Mouse (Mus musculus): ENCODE results near the gene Spag17.

Gene Spag17

GRCm38 (mm10) chr3:99959805-99960485 lies 74.7 kb downstream of the Spag17 start:
- no peak for DNase-seq (ENCODE audit: low read depth in 2 of 2, low spot score in 2 of 2)

GRCm38 (mm10) chr3:99964345-99964744 lies 79.1 kb downstream of the Spag17 start:
- DNase-seq (ENCODE audit: low read depth in 2 of 2, low spot score in 2 of 2) = no peak

DNA sequence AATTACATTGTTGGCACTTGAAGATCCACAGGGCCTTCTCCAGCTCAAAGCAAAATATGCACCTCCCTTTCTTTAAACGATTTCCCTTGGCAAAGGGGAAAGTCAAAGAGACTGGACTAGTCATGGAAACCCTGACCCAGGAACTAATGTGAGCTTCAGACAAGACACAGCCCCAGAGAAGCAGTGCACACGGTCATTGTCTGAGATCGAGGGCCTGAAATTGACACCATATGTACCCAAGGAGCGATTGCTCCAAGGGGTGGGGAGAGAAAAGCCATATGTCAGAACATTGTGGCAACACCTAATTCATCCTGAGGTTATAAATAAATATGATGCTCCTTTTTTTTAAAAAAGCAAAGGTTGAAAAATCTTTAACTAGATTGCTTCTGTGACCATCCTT lies 80.7 kb downstream of the Spag17 start:
- no peak for DNase-seq (ENCODE audit: low read depth in 2 of 2, low spot score in 2 of 2)

DNA sequence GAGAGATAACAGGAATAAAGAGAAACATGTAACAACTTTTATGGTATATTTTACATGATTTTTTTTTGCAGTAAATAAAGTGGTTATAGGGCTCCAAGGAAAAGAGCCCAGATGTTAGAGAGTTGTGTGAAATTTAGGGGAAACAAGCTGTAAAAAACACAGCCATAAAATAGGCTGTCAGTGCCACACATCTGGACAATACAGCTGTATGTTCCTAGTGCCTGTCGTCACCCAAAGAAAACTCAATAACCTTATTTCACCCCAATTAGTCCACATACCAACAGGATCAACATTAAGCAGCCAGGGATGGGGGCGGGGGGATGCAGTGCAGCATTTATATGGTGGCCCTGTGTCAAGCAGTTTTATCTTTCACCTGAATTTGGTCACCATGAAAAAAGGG lies 81.1 kb downstream of the Spag17 start:
- DNase-seq (ENCODE audit: low read depth in 2 of 2, low spot score in 2 of 2) = no peak

DNA sequence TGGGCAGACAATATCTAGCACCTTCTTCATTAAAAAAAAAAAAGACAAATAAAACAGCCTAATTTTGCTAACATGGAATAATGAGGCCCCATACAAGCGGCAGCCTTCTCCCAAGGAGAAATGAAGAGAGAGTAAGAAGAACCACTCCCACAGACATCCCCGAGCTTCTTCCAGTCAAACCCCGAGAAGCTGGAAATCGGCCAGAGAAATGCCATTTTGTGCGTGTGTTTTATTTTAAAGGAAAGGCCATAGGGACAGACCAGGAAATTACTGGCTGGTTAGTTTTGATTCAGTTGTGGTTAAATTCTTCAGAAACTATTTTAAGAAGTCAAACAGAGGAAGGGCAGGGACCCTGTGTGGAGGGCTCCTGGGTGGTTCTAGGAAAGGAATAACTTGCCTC lies 85.6 kb downstream of the Spag17 start:
- no peak for DNase-seq (ENCODE audit: low read depth in 2 of 2, low spot score in 2 of 2)

- DNase-seq (ENCODE audit: low read depth in 2 of 2, low spot score in 2 of 2) = no peak
Measured at GRCm38 (mm10) chr3:99981046-99981445, 95.8 kb downstream of the Spag17 start.

DNA sequence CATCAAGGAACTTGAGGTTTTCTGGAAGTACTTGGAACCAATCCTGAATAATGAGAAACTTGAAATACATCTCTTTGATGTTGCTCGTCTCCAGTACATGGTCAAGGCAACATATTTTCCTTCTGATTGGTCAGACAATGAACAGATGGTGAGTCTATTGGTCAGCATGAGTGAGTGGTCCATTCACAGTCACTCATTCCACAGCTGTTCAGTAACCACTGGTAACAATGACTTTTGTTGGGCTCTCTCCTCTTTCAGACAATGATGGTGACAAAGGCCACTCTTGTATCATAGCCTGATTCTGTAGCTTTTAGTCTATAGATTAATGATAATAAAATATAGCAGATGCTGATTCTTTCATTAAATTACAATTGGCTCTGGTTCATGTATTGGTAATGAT lies 119.5 kb downstream of the Spag17 start:
- DNase-seq (ENCODE audit: low read depth in 2 of 2, low spot score in 2 of 2) = no peak

DNA sequence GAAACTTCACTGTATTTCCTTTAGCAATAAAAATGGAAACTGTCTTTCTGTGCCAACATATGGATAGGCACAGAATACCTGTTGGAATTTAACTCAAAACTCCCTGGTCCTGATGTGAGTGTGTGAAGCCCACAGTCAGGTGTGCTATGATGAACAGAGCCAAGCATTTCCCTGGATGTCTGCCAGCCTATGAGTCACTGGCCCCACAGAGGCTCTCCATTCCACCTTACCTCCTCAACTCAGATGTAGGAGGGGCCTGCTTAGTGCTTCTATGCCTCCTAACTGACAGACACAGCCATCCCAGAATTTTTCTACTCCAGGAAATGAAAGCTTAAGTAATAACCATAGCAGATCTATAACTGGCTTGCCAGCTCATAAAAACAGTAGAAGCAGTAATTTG lies 124.6 kb downstream of the Spag17 start:
- DNase-seq (ENCODE audit: low read depth in 2 of 2, low spot score in 2 of 2) = no peak

DNA sequence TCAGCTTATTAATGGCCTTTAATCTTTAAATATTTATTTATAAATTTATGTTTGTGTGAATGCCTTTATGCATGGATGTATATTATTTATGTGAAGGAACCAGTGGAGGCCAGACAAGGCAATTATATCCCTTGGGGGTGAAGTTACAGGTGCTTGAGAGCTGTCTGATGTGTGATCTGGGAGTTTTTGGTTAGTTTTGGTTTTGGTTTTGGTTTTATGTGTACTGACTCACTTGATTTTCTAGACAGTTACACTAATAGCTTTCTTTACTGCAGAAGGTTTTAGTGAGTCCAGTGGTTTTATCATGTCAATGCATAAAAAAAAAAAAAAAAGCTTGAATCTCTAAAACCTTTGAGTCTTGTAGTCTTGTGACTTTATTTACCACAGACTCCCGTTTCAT lies 128.9 kb downstream of the Spag17 start:
- DNase-seq (ENCODE audit: low read depth in 2 of 2, low spot score in 2 of 2) = no peak

DNA sequence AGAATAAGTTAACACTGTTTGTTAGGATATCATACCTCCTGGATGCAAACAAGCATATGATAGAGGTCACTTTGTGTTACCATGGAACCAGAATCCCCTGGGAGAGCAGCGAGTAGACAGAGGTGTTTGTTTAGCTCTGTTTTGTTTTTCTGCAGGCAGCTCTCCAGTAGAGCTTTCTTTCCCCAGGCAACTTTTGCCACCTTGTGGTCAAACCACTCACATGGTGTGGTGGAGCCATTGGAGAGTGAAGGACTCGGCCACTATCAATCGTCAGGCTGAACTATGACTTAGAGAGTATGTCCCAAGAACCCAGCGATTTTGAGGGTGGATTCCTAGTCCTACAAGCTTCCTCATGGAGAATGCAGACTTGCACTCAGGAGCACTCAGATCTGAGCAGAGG lies 146.1 kb downstream of the Spag17 start:
- DNase-seq (ENCODE audit: low read depth in 2 of 2, low spot score in 2 of 2) = no peak

DNA sequence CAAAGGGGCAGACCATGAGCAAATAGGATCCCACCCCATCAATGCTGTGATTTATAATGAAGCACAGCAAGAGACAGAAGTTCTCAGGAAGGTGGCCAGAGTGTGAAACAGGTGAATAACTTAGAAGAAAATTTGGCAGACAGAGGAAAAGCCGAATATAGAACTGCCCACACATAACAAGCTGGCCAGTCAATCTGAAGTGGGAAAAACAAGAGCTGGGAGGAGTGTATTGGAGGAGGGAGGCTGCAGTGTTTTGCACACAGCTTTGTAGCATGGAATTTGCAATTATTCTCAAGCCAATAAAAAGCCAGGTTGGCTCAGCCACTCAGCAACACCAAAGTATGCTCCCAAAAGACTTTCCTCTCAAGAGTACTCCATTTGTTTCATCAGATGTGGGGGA lies 147.8 kb downstream of the Spag17 start:
- no peak for DNase-seq (ENCODE audit: low read depth in 2 of 2, low spot score in 2 of 2)

- no peak for DNase-seq (ENCODE audit: low read depth in 2 of 2, low spot score in 2 of 2)
Measured at GRCm38 (mm10) chr3:100034366-100034956, 149.3 kb downstream of the Spag17 start.

DNA sequence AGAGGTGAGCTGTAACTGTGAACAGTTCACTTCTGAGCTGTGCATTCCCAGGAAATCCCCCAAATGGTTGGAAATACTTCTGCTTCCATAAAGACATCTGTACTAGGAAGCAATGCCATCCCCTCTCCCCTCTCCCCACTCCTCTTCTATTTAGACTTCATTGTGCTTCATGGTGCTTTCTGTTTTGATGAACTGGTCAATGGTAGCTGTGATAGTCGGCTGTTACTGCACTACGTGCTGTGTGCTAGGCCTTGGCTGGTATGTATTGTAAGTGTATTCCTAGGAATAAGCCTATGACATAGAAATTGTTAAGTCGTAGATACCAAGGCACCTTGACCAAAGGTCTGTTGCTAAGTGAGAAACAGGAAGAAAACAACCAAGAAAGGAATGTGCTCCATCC lies 149.9 kb downstream of the Spag17 start:
- DNase-seq (ENCODE audit: low read depth in 2 of 2, low spot score in 2 of 2) = no peak

- DNase-seq (ENCODE audit: low read depth in 2 of 2, low spot score in 2 of 2) = no peak
Measured at GRCm38 (mm10) chr3:100036846-100037245, 151.6 kb downstream of the Spag17 start.

DNA sequence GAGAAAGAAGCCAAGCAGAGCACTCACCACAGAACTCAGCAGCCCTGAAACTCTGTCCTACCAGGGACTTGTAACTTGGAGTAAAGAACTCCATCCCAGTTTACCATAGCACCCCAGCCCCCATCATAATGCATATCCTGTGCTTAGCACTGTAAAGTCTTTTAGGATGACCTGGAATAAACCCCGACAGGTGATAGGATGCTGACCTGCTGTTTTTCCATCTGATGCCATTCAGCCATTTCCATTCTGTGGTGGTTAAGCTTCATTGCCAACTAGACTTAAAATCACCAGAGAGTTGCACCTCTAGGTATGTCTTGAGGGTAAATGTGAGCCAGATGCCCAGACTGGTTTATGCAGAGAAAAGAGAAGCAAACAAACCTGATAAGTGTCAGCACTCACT lies 189.2 kb downstream of the Spag17 start:
- DNase-seq (ENCODE audit: low read depth in 2 of 2, low spot score in 2 of 2) = no peak

- no peak for DNase-seq (ENCODE audit: low read depth in 2 of 2, low spot score in 2 of 2)
Measured at GRCm38 (mm10) chr3:100102386-100103092, 217.3 kb downstream of the Spag17 start.

GRCm38 (mm10) chr3:100106736-100107135 lies 221.5 kb downstream of the Spag17 start:
- DNase-seq (ENCODE audit: low read depth in 2 of 2, low spot score in 2 of 2) = no peak

GRCm38 (mm10) chr3:100118681-100119080 lies 233.5 kb downstream of the Spag17 start:
- DNase-seq (ENCODE audit: low read depth in 2 of 2, low spot score in 2 of 2) = no peak

GRCm38 (mm10) chr3:100121961-100122360 lies 236.8 kb downstream of the Spag17 start:
- DNase-seq (ENCODE audit: low read depth in 2 of 2, low spot score in 2 of 2) = no peak

GRCm38 (mm10) chr3:100122445-100122844 lies 237.2 kb downstream of the Spag17 start:
- no peak for DNase-seq (ENCODE audit: low read depth in 2 of 2, low spot score in 2 of 2)

DNA sequence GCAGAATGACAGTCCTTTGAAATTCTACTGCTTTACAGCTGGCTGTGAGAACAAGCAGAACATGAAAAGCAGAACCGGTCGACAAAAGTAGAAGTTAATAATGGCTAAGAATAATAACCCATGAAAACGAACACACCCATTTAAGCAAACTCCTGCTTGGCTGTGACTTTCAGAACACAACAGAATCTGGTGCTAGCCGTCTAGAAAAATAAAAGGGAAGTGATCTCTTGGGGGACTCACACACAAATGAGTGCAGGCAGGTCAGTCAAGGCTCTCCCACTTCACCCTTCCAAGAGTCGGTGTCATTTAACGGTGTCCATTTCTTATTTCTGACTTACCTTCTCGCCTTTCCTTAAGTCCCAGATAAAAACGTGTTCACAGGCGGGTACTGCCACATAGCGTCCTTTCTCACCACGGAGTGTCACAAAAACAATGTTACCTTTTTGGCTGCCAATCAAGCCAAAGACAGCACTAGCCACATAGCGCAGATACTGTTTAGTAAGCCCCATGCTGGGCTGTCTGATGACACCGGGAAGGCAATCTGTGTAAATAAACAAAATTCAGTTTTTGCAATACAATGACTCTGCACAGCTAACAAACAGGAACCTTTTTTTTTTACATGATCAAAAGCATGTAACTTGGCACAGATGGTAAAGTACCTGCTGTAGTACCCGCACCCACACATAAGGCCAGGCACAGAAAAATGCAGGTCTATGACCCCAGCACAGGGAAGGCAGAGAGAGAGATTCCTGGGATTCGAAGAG lies 275.7 kb downstream of the Spag17 start:
- no peak for DNase-seq (ENCODE audit: low read depth in 2 of 2, low spot score in 2 of 2)
